Mouse (Mus musculus) testis, adult 2 months (tissue): Measurements from ENCODE around the gene Chtf18. TPM values are rescaled to one million over a fixed set of nuclear protein-coding genes. Genes with fewer than 3 reads are reported as not detected.

Source experiments
- H3K27ac ChIP-seq: fragments of 200-500 bp; 2 replicates; pipeline ENCODE4 v1.5.1; 2012; ENCODE audit warnings: low read depth, low read length; ENCODE audit not compliant: control insufficient read depth, insufficient read depth
- H3K27me3 ChIP-seq: fragments of 200-500 bp; 2 replicates; pipeline ENCODE4 v1.6.1; 2012; ENCODE audit warnings: mild to moderate bottlenecking, low read length, moderate library complexity; ENCODE audit not compliant: control insufficient read depth, insufficient read depth
- H3K36me3 ChIP-seq: fragments of 200-500 bp; 2 replicates; pipeline ENCODE4 v1.6.1; 2012; ENCODE audit warnings: mild to moderate bottlenecking, low read length; ENCODE audit not compliant: control insufficient read depth, insufficient read depth
- H3K4me1 ChIP-seq: fragments of 200-500 bp; 2 replicates; pipeline ENCODE4 v1.6.1; 2012; ENCODE audit warnings: low read length; ENCODE audit not compliant: control insufficient read depth, insufficient read depth
- H3K4me3 ChIP-seq: fragments of 200-500 bp; 2 replicates; pipeline ENCODE4 v1.5.1; 2012; ENCODE audit warnings: low read depth, mild to moderate bottlenecking, low read length, moderate library complexity, mixed read lengths; ENCODE audit not compliant: control insufficient read depth
- CTCF ChIP-seq: fragments of 200-500 bp; IDR thresholded peaks from 2 replicates; pipeline ENCODE4 v1.5.1; 2012; ENCODE audit warnings: low read depth, mild to moderate bottlenecking, inconsistent platforms, low read length, moderate library complexity; ENCODE audit not compliant: control insufficient read depth, insufficient read depth, insufficient replicate concordance
- POLR2A ChIP-seq: fragments of 200-500 bp; IDR thresholded peaks from 2 replicates; pipeline ENCODE4 v1.6.1; 2012; ENCODE audit warnings: low read depth, mild to moderate bottlenecking, inconsistent platforms, low read length, moderate library complexity; ENCODE audit not compliant: control insufficient read depth
- polyA plus RNA-seq: library from polyadenylated mRNA; depleted of rRNA; stranded (reverse); fragments of >200 nt; gene quantifications from 2 replicates; pipeline ENCODE4 v1.2.3, GENCODE M21; 2012

Chtf18 gene
- polyA plus RNA-seq, 1 experiment = 18.9 TPM

- Histone ChIP-seq H3K36me3 (no peaks in the 10 kb centered on the region), H3K4me3 (peak overlapping the region; percentile 91), H3K27ac (peak overlapping the region; percentile 47), H3K27me3 (no peaks in the 10 kb centered on the region), H3K4me1 (peaks cover 18% of the 10 kb centered on the region)
- TF ChIP-seq POLR2A = no peak
- no peak for TF ChIP-seq CTCF
Observed at GRCm38 (mm10) chr17:25728009-25728270, 721 bp upstream of the Chtf18 start.

GRCm38 (mm10) chr17:25725264-25725663 is 2.0 kb downstream of the Chtf18 start:
- Histone ChIP-seq H3K27me3 (no peaks in the 10 kb centered on the region), H3K27ac (no peak overlapping the region), H3K4me3 (no peak overlapping the region), H3K4me1 (peaks cover 18% of the 10 kb centered on the region), H3K36me3 (no peaks in the 10 kb centered on the region)
- TF ChIP-seq POLR2A (no peak), CTCF (no peak)

- no peak overlapping the region for H3K27ac ChIP-seq
- peaks cover 18% of the 10 kb centered on the region for H3K4me1 ChIP-seq
- H3K4me3 ChIP-seq = no peak overlapping the region
- TF ChIP-seq POLR2A (no peak), CTCF (no peak)
- H3K27me3 ChIP-seq = no peaks in the 10 kb centered on the region
- no peaks in the 10 kb centered on the region for H3K36me3 ChIP-seq
Observed at GRCm38 (mm10) chr17:25723919-25724318, 3.3 kb downstream of the Chtf18 start.

- Histone ChIP-seq H3K27me3 (no peaks in the 10 kb centered on the region), H3K36me3 (no peaks in the 10 kb centered on the region), H3K4me3 (no peak overlapping the region), H3K27ac (no peak overlapping the region), H3K4me1 (peaks cover 17% of the 10 kb centered on the region)
- no peak for TF ChIP-seq CTCF
- no peak for TF ChIP-seq POLR2A
Observed at GRCm38 (mm10) chr17:25723470-25723869, 3.7 kb downstream of the Chtf18 start.

- H3K4me3 ChIP-seq = no peak overlapping the region
- peaks cover 9% of the 10 kb centered on the region for H3K4me1 ChIP-seq
- H3K36me3 ChIP-seq = no peaks in the 10 kb centered on the region
- no peak overlapping the region for H3K27ac ChIP-seq
- no peak for TF ChIP-seq CTCF
- no peak for TF ChIP-seq POLR2A
- H3K27me3 ChIP-seq = no peaks in the 10 kb centered on the region
Observed at GRCm38 (mm10) chr17:25721476-25721875, 5.7 kb downstream of the Chtf18 start.

GRCm38 (mm10) chr17:25717691-25718090 is 9.5 kb downstream of the Chtf18 start:
- Histone ChIP-seq H3K27me3 (no peaks in the 10 kb centered on the region), H3K27ac (no peak overlapping the region), H3K36me3 (no peaks in the 10 kb centered on the region), H3K4me1 (peaks cover 8% of the 10 kb centered on the region), H3K4me3 (no peak overlapping the region; the same call in 1 of the 2 replicates)
- TF ChIP-seq POLR2A = no peak
- TF ChIP-seq CTCF = no peak

- Histone ChIP-seq H3K27me3 (no peaks in the 10 kb centered on the region), H3K4me3 (no peak within 1 kb of the TSS; the same call in 1 of the 2 replicates), H3K36me3 (no peaks in the 10 kb centered on the region), H3K27ac (no peak within 1 kb of the TSS), H3K4me1 (peaks cover 8% of the 10 kb centered on the region)
- TF ChIP-seq POLR2A (no peak), CTCF (no peak)
Observed at GRCm38 (mm10) chr17:25716711-25717637, 10.2 kb downstream of the Chtf18 start, which contains the start of gene Gng13. Gng13 (plus strand) TSS chr17:25717171.
